Mouse (Mus musculus) thymus, postnatal 4 days (tissue): Measurements from ENCODE around the gene Frg2f1.
"Not testable (repeated sequence)": the region's sequence is repeated elsewhere in the genome, so short reads cannot be mapped to it uniquely, and the experiment has no call there.

ENCODE experiments used
- DNase-seq: peaks from one replicate; pipeline ENCODE4 v3.0.0; 2021

Gene Frg2f1

DNA sequence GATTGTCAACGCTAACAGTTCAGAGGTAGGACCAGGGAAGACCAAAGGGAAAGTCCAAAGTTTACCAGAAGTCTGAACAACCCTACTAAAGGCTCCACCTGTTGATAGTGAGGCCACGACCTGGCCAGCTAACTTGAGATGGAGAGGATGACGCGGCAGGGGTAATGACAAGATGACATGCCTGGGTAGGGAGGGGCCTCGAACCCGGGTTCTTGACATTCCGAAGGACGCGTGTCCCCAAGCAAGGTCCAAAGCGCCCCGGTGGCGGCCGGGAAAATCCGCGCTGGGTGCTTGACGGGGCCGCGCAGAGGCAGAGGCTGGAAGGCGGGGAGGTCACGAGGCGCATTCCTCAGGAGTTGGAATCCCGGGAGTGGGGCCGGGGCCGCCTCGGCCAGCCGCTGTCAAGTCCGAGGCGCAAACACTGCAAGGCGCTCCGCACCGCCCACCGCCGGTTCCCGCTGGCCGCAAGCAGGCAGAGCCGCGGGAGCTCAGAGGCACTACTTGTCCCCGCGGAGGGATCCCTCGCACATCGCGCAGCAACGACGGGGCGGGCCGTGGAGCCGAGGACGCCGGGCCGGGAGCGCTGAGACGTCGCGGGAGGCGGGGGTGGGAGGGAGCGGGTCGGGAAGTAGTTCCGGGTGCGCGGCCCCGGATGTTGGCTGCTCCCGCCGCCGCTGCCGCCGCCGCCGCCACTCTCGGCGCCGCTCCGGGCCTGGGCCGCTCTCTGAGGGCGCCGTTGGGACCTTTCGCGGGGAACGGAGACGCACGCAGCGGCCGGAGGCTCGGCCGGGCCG, at the start of gene Frg2f1:
Frg2f1 (minus strand) TSS at position 499 of the 794 bp plus-strand sequence.
- DNase-seq: peak; percentile 98

DNA sequence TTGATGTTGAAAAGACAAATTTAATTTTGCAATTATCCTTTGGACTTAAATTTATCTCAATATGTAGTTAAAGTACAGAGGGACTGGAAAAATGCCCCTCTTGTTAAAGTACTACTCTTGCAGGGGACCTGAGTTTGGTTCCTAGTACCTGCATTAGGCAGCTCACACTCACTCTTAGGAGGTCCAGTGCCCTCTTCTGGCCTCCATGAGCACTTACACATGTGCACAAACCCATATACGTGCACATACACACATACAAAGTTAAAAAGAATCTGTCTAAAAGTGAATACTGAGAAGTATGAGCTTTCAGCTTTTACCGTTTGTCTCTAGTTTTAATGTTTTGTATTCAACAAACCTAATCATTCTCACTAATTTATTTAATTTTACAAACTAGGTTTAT, 48.7 kb upstream of the Frg2f1 start:
- DNase-seq: no peak

DNA sequence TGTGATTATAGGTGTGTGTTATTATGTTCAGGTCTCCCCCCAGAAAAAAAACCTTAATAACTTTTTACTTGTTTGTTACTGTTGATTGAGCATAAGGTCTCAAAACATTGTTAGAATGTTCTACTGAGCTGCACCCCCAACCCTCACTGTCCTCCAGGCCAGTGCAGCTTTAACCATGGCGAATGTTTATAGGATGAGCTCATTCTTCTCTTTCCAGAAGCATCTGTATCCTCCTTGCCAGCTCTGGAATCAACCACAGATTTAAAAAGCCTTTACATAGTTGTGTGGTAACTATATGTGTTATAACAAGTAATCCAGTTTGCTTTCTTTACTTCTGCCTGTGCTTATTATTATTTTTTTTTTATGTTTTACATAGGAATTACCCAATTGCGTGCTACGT, 36.1 kb upstream of the Frg2f1 start:
- no peak for DNase-seq

DNA sequence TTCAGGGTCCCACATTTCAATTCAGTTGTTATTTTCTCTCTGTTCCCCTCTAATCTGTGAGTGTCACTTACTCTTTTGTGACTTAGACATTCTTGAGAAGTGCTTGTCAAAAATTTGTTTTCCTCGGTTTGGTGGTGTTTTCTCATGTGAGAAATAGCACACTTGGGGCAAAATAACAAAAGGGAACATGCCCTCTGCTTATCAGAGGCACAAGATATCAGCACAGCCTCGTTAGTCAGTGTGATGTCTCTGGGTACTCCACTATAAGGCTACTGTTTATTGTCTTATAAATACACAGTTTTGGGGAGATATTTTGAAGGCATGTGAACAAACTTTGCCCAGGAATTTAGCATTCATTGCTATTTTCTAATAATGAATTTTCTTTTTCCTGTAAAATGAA, 35.2 kb upstream of the Frg2f1 start:
- DNase-seq: no peak

DNA sequence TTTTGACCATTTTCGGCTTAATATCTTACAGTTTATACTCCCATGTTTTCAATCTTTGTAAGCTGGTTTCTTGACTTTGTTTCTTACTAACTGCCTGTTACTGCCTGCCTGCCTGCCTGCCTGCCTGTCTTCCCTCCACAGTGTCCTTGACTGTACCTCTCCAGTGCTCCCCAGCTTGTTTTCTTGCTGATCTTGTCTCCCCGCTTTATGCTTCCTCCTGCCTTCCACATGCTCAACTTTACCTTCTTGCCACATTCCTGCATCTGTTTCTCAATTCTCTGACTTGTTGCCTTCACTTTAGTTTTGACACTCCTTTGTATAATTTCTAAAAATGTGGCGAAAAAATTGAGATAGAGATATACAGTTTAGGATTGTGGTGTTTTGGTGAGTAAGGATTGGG, 33.4 kb upstream of the Frg2f1 start:
- DNase-seq: no peak

DNA sequence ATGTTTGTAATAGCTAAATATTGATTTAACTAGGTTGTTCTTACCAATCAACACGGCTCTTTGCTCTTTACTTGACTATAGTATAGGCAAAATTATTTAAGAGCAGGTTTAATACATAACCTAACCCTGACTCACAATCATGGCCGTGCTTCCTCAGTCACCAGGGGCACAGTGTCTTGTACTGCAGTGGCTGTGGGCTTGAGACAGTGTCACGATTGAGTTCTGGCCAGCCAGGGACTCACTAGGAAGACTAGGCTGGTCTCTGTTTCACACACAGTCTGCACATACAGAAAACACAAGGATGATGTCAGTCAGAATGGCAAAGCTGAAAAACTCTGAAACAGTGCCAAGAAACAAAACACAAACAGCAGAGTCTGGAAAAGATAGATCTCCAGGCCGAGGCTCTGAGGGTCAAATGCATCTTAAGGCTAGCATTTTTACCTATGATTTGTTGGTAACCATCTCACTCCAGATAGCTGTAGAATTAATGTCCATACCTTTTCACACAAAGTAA, 27.1 kb upstream of the Frg2f1 start:
- no peak for DNase-seq

DNA sequence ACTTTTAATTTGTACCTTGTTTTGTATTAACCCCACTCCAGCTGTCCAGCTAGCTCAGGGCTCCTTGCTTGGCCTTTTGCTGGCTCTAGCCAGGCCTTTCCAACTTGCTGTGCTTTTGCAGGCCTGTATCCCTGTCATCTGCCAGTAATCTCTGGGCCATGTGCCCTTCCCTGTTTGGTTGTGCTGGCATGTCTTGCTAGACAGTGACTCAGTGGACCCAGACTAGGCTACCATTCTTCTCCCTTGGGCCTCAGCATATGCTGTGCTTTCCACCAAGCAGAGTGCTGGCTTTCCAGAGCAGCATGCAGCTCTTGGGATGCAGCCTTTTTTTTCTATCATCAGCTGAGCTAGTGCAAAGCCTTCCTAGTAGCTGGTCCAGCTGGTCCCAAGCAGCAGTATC, 23.8 kb upstream of the Frg2f1 start:
- no peak for DNase-seq

DNA sequence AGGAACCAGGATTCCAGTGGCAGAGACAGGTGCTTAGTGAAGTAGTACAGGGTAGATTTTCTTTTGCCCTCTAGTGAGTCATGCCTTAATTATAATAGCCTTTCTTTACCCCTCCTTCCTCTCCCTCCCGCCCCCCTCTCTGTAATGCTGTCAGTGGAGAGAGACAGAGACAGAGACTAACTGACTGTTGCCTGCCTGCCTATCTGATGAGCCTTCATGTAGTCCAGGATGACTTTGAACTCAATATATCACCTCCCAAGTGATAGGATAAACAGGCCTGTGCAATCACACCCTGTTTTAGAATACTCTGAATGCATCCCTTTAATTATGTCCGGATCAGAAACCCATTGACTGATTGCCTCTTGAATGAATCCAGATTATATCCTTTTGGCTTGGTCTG, 16.1 kb upstream of the Frg2f1 start:
- DNase-seq: no peak

DNA sequence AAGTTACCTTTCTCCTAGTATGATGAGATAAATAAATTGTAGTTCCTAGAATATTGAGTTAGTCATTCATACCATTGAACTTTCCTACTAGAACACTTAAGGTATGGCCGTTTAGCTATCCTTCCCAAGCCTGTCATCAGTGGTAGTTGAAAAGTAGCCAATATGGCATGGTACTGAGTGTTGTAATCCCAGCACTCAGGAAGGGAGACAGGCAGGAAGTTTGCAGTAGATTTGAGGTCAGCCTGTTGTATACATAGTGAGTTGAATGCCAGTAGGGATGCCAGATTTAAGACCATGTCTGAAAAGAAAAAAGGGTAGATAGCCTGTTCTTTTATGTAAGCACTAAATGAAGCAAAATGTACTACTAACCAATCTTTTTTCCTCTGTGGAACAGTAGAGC, 11.5 kb upstream of the Frg2f1 start:
- no peak for DNase-seq

DNA sequence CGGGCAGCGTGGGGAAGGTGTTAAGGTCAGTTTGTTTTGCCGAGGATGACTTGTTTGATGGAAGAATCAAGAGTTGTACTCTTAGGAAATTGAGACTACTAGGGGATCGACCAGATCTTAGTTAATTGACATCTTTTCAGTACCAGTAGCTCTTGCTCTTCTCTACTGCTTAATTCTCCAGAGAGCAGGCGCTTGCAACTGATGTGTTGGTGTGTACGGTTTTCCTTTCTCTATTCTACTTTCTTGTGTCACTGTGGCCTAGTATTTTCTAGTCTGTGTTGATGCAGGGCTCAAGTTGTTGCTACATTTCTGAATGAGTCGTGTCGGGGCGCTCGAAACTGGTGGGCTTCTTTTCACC, 1.2 kb upstream of the Frg2f1 start:
- DNase-seq: no peak

DNA sequence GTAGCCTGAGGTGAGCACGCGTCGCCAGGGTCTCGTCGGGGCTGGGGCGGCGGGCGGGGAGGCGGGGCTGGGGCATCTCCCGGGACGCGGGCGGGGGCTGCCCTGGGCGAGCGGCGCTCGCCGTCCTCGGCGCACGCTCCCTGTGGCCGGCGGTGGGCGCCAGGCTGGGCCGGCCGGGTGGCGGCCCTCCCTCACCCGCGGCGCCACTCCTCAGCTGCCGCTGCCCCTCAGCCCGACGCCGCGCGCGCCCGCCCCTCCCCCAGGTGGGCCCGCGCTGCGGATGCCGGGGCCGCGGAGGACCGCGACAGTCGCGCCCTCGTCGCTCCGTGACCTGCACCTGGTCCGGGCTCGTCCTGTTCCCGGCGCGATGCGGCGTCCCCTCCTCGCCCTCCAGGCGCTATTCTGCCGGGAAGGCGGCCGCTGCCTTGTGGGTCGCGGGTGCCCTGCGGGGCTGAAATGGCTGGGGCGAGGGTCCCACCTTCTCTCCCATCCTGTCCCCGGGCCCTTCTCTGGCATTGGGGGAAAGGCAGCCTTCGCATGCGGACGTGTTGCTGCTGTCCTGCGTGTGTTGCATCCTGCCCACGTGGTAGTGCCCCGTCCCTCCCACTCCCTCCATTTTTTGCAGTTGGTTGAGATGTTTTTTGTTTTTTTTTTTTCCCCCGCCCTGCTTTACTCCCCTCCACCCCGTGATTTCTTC, 655 bp upstream of the Frg2f1 start:
- peak; percentile 82 for DNase-seq

DNA sequence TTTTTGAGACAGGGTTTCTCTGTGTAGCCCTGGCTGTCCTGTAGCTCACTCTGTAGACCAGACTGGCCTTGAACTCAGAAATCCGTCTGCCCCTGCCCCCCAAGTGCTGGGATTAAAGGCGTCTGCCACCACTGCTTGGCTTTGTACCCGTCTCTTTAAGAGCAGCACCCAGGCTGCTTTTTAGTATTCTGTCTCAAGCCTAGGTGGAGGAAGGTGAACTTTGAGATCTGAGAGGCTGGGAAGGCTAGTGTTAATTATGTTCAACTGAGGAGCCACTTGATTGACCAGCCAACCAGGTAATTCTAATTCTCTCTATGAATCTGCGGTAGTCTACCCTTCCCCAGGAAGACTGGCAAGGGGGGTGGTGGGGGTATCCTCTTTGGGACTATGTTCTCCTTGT, 1.9 kb downstream of the Frg2f1 start:
- no peak for DNase-seq

DNA sequence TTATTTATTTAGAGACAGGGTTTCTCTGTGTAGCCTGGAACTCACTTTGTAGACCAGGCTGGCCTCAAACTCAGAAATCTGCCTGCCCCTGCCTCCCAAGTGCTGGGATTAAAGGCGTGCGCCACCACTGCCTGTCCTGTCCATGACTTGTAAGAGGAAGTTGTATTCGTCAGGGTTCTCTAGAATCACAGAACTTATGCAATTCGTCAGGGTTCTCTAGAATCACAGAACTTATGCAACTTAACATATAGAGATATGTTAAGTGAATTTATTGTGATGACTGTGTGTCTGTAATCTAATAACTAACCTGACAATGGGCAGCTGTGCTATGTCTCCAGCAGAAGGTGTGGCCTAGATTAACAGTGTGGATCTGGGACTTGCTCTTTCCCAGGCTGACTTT, 2.7 kb downstream of the Frg2f1 start, which contains the start of gene Foxj3:
Foxj3 (plus strand) TSS at position 390 of the 400 bp plus-strand sequence.
- DNase-seq: not testable (repeated sequence)

DNA sequence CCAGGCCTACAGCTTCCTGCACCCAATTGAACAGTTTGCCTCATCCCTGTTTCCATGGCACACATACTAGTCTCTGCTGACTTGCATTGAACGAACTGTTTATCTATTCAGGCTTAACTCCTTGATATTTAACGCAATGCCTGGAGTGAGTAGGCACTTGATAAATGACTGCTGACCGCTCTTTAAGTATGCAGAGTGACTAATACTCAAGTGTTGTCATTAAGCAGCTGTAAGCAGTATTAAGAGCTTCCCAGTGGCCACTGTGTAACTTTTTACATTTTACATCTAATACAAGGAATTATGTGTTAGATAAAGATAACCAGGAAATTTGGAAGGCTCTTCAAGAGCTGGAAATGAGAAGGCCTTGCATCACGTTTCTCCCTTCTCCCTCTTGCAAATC, 4.2 kb downstream of the Frg2f1 start:
- DNase-seq: no peak

DNA sequence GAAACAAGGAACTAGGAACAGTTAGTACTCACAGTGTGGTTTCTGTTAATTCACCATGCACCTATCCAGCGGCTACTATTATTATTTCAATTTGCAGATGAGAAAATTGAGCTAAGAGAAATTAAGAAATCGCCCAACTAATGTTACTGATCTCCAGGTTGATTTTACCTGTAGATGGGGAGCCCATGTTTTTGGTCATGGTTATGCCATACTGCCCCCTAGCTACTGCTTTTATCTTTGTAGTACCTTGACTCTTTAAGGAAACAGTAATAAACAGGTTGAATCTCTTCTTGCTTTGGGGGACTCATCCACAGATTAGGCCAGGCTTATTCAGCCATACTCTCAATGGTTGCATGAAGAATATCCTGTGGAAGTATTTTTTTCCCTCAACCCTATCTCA, 7.5 kb downstream of the Frg2f1 start:
- no peak for DNase-seq

DNA sequence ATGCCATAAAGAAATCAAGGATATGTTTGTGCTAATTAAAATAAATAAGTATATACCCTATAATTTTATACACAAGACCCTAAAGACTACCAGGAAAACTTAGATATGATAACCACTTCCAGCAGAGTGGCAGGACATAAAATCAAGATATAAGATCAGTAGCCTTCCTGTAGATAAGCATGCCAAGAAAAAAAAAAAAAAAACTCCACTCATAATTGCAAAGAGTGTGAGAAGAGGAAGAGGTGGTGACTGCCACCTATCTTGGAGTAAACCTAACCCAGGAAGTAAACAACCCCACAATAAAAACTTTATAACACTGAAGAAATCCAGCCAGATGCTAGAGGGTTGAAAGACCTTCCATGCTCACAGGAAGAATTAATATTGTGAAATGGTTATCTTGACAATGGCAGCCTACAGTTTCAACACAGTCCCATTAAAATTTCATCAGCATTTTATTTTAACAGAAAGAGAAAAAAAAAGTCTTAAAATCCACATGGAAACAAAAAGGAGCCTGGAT, 12.9 kb downstream of the Frg2f1 start:
- no peak for DNase-seq

DNA sequence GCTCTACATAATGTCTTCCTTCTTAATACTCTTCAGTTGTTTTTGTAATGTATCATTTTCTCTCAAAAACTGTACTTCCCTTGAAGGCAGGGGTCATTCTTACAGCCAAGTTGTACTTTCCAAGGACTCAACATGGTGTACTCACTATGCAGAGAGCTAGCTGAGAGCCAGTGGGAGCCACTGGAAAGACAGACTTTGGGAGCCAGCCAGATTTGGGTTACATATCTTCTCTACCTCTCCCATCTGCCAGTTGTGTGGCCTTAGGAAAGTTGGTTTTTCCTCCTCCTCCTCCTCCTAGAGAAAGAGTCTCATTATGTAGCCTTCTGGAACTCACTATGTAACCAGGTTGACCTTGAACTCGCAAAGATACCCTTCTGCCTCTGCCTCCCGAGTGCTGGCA, 14.9 kb downstream of the Frg2f1 start:
- DNase-seq: no peak

DNA sequence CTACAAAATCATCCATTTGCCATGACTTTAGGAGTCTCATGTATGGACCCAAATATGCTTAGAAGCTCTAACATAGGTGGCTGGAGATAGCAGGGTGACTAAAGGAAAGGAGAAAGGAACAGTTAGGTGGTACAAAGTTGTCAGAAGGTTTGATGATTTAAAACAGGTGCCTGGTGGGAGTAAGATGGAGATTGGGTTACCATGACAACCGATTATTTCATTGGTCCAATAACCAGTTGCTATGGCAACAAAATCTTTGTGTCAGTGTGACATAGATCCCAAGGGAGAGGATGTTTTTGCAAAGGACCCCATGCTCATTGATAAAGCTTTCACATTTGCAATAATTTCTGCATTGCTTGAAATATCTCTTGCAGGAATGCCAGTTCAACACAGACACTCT, 15.3 kb downstream of the Frg2f1 start:
- no peak for DNase-seq

DNA sequence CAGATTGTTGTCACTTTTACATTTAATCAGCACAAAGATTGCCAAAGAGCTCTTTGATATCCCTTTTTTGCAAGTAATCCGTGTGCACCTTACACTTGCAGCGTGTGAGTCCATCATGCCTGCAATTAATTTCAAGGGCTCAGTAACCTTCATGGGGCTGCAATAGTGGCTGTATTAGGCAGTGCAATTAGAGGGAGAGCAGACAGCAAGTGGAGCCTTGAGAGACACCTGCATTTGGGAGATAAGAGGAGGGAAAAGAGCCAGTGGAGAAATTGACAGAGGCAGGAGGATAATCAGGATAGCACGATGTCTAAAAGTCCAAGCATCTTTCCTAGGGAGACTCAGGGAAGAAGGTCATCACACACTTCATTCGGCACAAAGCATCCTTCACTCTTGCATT, 15.8 kb downstream of the Frg2f1 start:
- DNase-seq: no peak

DNA sequence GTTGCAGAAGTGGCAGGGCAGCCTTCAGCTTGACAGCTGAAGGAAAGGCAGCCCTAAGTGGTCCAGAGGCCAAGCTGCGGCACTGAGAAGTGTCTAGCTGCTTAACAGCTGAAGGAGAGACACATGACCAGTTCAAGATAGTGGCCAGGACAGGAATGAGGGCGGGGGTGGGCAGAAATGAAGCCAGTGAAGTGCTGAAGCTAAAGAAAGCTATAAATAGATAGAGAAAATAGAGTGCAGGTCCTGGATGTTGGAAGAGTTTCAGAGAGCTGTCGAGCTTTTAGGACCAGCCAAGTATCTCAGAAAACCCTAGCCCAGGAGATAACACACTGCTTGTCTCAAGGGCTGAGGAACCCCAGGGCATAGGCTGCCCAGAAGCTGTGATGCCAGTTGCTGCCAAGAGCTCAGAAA, 26.6 kb downstream of the Frg2f1 start:
- no peak for DNase-seq

DNA sequence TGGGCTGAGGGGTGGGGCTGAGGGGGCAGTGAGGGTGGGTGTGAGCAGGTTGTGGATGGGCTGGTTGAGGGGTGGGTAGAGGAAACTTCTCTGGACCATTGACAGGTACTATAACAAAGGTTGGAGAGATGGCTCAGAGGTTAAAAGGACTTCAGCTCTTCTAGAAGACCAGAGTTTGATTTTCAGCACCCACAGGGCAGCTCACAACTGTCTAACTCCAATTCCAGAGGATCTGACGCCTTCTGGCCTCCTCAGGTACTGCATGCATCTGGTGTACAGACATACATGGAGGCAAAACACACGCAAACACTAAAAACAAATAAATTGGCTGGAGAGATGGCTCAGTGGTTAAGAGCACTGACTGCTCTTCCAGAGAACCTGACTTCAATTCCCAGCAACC, 27.7 kb downstream of the Frg2f1 start:
- DNase-seq: peak; percentile 12

DNA sequence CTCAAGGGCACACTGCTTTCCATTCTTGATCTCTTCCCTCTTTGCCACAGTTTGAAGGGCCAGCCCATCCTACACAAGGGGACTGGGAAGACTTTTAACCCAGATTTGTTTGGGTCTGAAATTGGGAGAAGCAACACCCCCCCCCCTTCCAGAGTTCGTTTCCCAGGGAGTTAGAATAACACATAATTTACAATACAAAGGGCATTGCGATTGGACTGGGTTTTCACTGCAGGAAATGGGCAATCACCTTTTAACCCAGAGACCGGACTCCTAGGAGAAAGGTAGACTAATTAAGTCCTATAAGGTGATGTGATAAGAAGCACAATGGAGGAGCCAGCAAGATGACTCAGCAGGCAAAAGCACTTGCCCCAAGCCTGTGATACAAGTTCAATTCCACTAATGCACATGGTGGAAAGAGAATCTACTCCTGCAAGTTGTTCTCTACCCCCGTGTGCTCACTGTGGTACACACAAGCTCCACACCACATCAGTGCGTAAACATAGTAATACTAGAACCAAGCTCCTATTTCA, 40.9 kb downstream of the Frg2f1 start:
- DNase-seq: no peak

DNA sequence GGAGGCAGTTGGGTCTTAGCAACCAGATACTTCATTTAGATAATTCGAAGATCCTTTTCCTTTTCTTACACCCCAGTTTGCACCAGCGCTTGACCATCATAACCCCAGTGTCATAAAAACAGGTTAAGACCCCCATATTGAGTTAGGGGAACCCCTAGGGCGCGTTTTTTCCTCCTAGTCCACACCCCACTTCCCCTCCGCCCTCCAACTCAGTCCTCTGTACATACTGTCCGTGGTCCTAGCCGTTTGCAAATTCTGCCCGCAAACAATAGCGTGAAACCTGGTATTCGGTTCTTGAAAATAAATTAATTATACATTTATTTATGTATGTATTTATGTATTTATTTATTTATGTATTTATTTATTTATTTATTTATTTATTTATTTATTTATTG, 46.4 kb downstream of the Frg2f1 start:
- DNase-seq: no peak
